Mouse (Mus musculus): ENCODE measurements around the gene Nr1d1. TPM values are rescaled to one million over a fixed set of nuclear protein-coding genes. Genes with fewer than 3 reads are reported as not detected.

Nr1d1 gene
- polyA plus RNA-seq, 1 experiment from 2014 or later = 3.9 TPM

DNA sequence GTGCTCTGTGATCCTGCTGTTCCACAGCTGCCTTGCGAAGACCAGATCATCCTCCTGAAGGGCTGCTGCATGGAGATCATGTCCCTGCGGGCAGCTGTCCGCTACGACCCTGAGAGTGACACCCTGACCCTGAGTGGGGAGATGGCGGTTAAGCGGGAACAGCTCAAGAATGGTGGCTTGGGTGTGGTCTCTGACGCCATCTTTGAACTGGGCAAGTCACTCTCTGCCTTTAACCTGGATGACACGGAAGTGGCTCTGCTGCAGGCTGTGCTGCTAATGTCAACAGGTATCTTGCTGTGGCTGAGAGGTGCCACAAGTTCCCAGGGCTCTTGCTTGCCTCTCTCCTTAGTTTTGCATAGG is 11.7 kb downstream of the Nr1d1 start:
- H3K27me3 ChIP-seq (ENCODE audit: control insufficient read depth, insufficient read depth, low read length) = no peaks in the 10 kb centered on the region
- no peak for ATAC-seq (ENCODE audit: low read depth)
- no peak overlapping the region for H3K9ac ChIP-seq (replicated peaks; ENCODE audit: low read depth, low read length)
- no peak overlapping the region for H3K4me3 ChIP-seq (ENCODE audit: low read depth, low read length)
- peaks cover 30% of the 10 kb centered on the region for H3K4me1 ChIP-seq (ENCODE audit: control insufficient read depth, insufficient read depth, low read length)
- WGBS = 87% methylated on average over 8 of the region's 8 CpGs
- no peak overlapping the region for H3K27ac ChIP-seq (ENCODE audit: low read depth, low read length)
- peaks cover 37% of the 10 kb centered on the region for H3K36me3 ChIP-seq (ENCODE audit: control insufficient read depth, insufficient read depth, low read length)
- H3K9me3 ChIP-seq (ENCODE audit: control insufficient read depth, low read length) = no peaks in the 10 kb centered on the region
- no peak overlapping the region for H3K4me2 ChIP-seq (ENCODE audit: low read depth, low read length)

DNA sequence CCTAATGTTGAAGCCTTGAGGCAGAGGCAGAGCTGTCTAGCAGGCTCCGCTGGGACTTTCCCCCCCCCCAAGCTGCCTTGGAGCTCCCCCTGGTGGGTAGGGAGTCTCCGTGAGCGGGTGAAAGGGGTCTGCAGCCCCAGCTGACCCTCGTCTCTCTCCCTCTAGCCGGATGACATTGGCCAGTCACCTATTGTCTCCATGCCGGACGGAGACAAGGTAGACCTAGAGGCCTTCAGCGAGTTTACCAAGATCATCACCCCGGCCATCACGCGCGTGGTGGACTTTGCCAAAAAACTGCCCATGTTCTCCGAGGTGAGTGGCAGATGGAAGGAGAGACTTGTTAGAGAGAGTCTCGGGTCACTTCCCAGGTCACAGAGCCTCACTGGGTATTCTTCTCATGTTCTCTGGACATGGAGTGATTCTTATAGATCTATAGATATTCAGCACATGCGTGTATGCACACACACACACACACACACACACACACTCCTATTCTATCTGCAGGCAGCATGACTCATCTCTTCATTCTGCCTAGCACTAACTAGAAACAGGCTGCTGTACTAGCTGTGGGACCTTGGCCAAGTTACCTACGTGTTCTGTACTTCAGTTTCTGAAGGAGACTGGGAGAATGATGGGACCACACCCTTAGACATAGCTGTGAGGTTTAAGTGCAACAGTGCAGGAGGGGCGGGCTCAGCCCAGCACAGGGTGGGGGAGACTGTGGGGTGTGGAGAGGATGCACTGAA is 12.2 kb downstream of the Nr1d1 start:
- Histone ChIP-seq H3K36me3 (ENCODE audit: control insufficient read depth, insufficient read depth, low read length) (peaks cover 37% of the 10 kb centered on the region), H3K27me3 (ENCODE audit: control insufficient read depth, insufficient read depth, low read length) (no peaks in the 10 kb centered on the region), H3K4me3 (ENCODE audit: low read depth, low read length) (no peak overlapping the region), H3K4me2 (ENCODE audit: low read depth, low read length) (no peak overlapping the region), H3K27ac (ENCODE audit: low read depth, low read length) (no peak overlapping the region), H3K9ac (replicated peaks; ENCODE audit: low read depth, low read length) (no peak overlapping the region), H3K4me1 (ENCODE audit: control insufficient read depth, insufficient read depth, low read length) (peaks cover 25% of the 10 kb centered on the region), H3K9me3 (ENCODE audit: control insufficient read depth, low read length) (no peaks in the 10 kb centered on the region)
- no peak for ATAC-seq (ENCODE audit: low read depth)
- WGBS = 67% methylated on average over 17 of the region's 17 CpGs

DNA sequence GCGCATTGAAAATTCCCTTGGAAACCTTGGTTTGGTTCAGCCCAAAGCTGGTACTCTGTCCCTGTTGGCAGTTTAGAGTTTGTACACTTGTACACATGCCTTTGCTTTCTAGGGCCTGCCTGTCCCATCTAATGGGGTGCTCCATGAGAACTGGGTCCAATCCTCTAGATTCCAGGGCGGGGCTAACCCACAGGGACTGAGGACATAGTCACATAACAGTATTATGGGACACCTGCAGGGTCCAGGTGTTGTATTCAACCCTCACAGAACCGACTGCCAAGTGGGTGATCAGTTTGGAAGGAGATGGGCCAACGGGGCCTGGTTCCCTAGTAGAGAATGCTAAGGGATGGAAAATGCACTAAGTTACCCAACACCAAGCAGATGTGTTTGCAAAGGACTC is 13.2 kb downstream of the Nr1d1 start:
- peaks cover 45% of the 10 kb centered on the region for H3K36me3 ChIP-seq (ENCODE audit: control insufficient read depth, insufficient read depth, low read length)
- ATAC-seq (ENCODE audit: low read depth) = no peak
- no peak overlapping the region for H3K4me2 ChIP-seq (ENCODE audit: low read depth, low read length)
- H3K4me3 ChIP-seq (ENCODE audit: low read depth, low read length) = no peak overlapping the region
- no peaks in the 10 kb centered on the region for H3K27me3 ChIP-seq (ENCODE audit: control insufficient read depth, insufficient read depth, low read length)
- 92% methylated on average over 4 of the region's 4 CpGs for WGBS
- H3K27ac ChIP-seq (ENCODE audit: low read depth, low read length) = no peak overlapping the region
- no peak overlapping the region for H3K9ac ChIP-seq (replicated peaks; ENCODE audit: low read depth, low read length)
- H3K9me3 ChIP-seq (ENCODE audit: control insufficient read depth, low read length) = no peaks in the 10 kb centered on the region
- H3K4me1 ChIP-seq (ENCODE audit: control insufficient read depth, insufficient read depth, low read length) = peaks cover 15% of the 10 kb centered on the region

DNA sequence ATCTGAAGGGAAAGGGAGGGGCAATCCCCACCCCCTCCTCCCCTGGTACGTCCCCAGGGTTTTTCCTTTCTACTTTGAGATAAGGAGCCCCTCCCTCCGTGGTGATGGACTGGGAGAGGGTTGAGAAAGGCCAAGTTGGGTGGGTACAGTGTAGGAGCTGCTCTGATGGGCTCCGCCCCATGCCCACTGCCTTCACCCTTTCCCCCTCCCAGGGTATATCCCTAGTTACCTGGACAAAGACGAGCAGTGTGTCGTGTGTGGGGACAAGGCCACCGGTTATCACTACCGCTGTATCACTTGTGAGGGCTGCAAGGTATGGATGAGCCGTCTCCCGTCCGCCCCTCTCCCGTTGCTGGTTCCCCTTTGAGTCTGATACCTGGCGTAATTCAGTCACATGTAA is 18.4 kb downstream of the Nr1d1 start:
- no peaks in the 10 kb centered on the region for H3K27me3 ChIP-seq (ENCODE audit: control insufficient read depth, insufficient read depth, low read length)
- no peak overlapping the region for H3K9ac ChIP-seq (replicated peaks; ENCODE audit: low read depth, low read length)
- H3K4me3 ChIP-seq (ENCODE audit: low read depth, low read length) = no peak overlapping the region
- WGBS = 86% methylated on average over 12 of the region's 12 CpGs
- H3K9me3 ChIP-seq (ENCODE audit: control insufficient read depth, low read length) = no peaks in the 10 kb centered on the region
- H3K36me3 ChIP-seq (ENCODE audit: control insufficient read depth, insufficient read depth, low read length) = peaks cover 32% of the 10 kb centered on the region; the same call in 1 of the 2 replicates
- no peak overlapping the region for H3K4me2 ChIP-seq (ENCODE audit: low read depth, low read length)
- peaks cover 15% of the 10 kb centered on the region for H3K4me1 ChIP-seq (ENCODE audit: control insufficient read depth, insufficient read depth, low read length)
- H3K27ac ChIP-seq (ENCODE audit: low read depth, low read length) = no peak overlapping the region
- no peak for ATAC-seq (ENCODE audit: low read depth)

DNA sequence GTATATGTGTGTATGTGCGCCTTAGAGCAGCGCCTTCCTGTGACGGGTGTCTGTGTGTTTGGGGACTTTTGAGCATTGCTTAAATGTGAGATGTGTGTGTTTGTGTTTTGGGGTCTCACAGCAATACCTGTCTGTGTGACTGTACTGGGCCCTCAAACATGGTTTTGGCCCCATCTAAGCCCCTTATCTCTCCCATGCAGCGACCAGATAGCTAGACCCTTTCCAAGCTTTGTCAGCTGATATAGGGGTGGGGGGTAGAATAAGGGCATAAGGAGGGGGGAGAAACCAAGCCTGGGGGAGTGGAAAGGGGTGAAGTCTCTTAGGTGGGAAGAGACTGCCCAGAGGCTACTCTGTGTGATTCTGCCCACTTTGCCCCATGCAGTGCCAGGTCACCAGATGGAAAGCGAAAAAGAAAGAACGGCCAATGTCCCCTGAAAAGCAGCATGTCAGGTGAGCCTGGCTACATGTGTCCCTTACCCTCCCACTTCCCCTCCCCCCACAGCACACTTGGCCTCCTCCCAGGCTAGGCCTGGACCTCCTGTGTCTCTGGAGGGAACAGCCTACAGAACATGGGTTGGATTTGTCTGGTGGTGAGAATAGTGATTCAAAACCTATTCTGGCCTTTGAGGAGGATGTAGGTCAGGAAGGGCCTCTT is 19.3 kb downstream of the Nr1d1 start:
- 94% methylated on average over 6 of the region's 6 CpGs for WGBS
- no peak overlapping the region for H3K4me2 ChIP-seq (ENCODE audit: low read depth, low read length)
- H3K9ac ChIP-seq (replicated peaks; ENCODE audit: low read depth, low read length) = no peak overlapping the region
- no peaks in the 10 kb centered on the region for H3K9me3 ChIP-seq (ENCODE audit: control insufficient read depth, low read length)
- H3K27me3 ChIP-seq (ENCODE audit: control insufficient read depth, insufficient read depth, low read length) = no peaks in the 10 kb centered on the region
- H3K27ac ChIP-seq (ENCODE audit: low read depth, low read length) = no peak overlapping the region
- no peak for ATAC-seq (ENCODE audit: low read depth)
- peaks cover 24% of the 10 kb centered on the region for H3K4me1 ChIP-seq (ENCODE audit: control insufficient read depth, insufficient read depth, low read length)
- peaks cover 27% of the 10 kb centered on the region; the same call in 1 of the 2 replicates for H3K36me3 ChIP-seq (ENCODE audit: control insufficient read depth, insufficient read depth, low read length)
- H3K4me3 ChIP-seq (ENCODE audit: low read depth, low read length) = no peak overlapping the region

DNA sequence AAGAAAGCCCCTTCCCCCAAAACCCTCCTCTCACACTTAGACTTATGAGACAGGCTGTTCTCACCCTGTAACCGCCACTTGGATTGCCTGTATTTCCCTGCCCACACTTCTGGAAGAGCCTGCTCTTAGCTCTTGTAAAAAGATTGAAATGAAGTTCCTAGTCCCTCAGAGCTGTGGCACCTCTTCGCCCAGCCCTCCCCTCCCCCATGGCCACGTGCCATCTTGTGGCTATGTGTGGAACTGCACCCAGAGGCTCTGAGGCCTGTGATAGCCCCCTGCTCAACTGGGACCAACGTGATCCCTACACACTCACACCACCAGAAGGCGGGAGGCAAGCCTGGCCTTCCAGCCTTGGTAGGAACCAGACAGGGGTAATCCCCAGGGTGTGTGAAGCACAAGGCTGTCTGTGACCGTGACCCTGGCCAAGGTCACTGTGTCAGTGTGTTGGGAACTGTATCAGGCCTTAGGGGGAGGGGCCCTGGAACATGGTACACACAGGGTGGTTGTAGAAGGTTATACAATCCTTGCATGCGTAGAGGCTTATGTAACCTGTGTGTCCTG is 20.4 kb downstream of the Nr1d1 start:
- Histone ChIP-seq H3K4me3 (ENCODE audit: low read depth, low read length) (no peak overlapping the region), H3K9me3 (ENCODE audit: control insufficient read depth, low read length) (no peaks in the 10 kb centered on the region), H3K27me3 (ENCODE audit: control insufficient read depth, insufficient read depth, low read length) (no peaks in the 10 kb centered on the region), H3K9ac (replicated peaks; ENCODE audit: low read depth, low read length) (no peak overlapping the region), H3K4me1 (ENCODE audit: control insufficient read depth, insufficient read depth, low read length) (peaks cover 35% of the 10 kb centered on the region), H3K36me3 (ENCODE audit: control insufficient read depth, insufficient read depth, low read length) (peaks cover 27% of the 10 kb centered on the region; the same call in 1 of the 2 replicates), H3K4me2 (ENCODE audit: low read depth, low read length) (no peak overlapping the region), H3K27ac (ENCODE audit: low read depth, low read length) (no peak overlapping the region; the same call in 1 of the 2 replicates)
- WGBS = 21% methylated on average over 7 of the region's 7 CpGs
- ATAC-seq (ENCODE audit: low read depth) = peak; percentile 13; the same call in 1 of the 2 replicates

DNA sequence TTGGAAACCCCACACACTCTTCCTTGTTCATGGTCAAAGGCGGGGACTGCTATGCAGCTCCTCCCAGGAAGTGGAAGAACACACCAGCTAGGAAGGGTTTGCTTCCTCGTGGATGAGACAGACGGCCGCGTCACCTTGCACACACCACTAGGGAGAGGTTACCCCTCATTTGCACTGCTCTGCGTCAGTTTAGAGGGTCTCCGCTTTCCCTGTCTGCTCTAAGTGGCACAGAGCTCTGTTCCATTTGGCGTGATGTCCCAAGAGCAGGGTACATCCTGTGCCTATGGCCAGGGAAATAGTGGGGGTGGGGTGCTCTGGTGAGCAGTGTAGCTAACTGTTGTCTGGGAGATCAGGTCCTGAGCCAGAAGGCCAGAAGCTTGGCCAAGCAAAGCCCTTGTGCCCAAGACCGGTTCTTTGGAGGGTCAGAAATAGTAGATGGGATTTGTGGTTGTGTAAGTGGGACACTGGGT is 20.9 kb downstream of the Nr1d1 start:
- Histone ChIP-seq H3K9ac (replicated peaks; ENCODE audit: low read depth, low read length) (no peak overlapping the region), H3K9me3 (ENCODE audit: control insufficient read depth, low read length) (no peaks in the 10 kb centered on the region), H3K27ac (ENCODE audit: low read depth, low read length) (no peak overlapping the region; the same call in 1 of the 2 replicates), H3K4me2 (ENCODE audit: low read depth, low read length) (no peak overlapping the region), H3K36me3 (ENCODE audit: control insufficient read depth, insufficient read depth, low read length) (peaks cover 27% of the 10 kb centered on the region; the same call in 1 of the 2 replicates), H3K4me1 (ENCODE audit: control insufficient read depth, insufficient read depth, low read length) (peaks cover 41% of the 10 kb centered on the region), H3K4me3 (ENCODE audit: low read depth, low read length) (no peak overlapping the region), H3K27me3 (ENCODE audit: control insufficient read depth, insufficient read depth, low read length) (no peaks in the 10 kb centered on the region)
- ATAC-seq (ENCODE audit: low read depth) = no peak
- WGBS = 60% methylated on average over 9 of the region's 9 CpGs

DNA sequence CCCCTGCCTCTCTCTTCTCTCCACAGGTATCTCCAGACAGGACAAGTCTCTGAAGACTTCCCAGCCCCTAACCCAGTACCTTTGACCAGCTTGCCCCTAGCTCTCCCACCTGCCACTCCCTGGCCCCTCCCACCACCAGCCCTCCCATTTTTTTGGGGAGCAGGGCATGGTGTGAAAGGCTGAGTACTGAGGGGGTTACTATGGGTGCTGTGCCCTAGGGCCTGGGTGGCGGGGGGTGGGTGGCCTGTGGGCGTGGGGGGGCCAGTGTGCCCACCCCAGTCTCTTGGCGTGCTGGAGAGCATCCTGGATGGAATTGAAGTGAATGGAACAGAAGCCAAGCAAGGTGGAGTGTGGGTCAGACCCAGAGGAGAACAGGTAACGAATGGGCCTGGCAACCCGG is 21.9 kb downstream of the Nr1d1 start:
- Histone ChIP-seq H3K36me3 (ENCODE audit: control insufficient read depth, insufficient read depth, low read length) (peaks cover 24% of the 10 kb centered on the region; the same call in 1 of the 2 replicates), H3K9ac (replicated peaks; ENCODE audit: low read depth, low read length) (no peak overlapping the region), H3K27me3 (ENCODE audit: control insufficient read depth, insufficient read depth, low read length) (no peaks in the 10 kb centered on the region), H3K27ac (ENCODE audit: low read depth, low read length) (no peak overlapping the region), H3K4me1 (ENCODE audit: control insufficient read depth, insufficient read depth, low read length) (peaks cover 50% of the 10 kb centered on the region), H3K9me3 (ENCODE audit: control insufficient read depth, low read length) (no peaks in the 10 kb centered on the region), H3K4me2 (ENCODE audit: low read depth, low read length) (no peak overlapping the region), H3K4me3 (ENCODE audit: low read depth, low read length) (no peak overlapping the region)
- 88% methylated on average over 5 of the region's 5 CpGs for WGBS
- no peak for ATAC-seq (ENCODE audit: low read depth)
